Mouse (Mus musculus) cerebellum, adult 2 months (tissue): ENCODE measurements around the gene Rmi2.

Source experiments
- CTCF ChIP-seq: fragments of 200-500 bp; IDR thresholded peaks from 2 replicates; pipeline ENCODE4 v1.5.1; 2011; ENCODE audit warnings: low read depth, mild to moderate bottlenecking, control low read depth, low read length, moderate library complexity, borderline replicate concordance; ENCODE audit not compliant: insufficient read depth
- POLR2A ChIP-seq: fragments of 200-500 bp; IDR thresholded peaks from 2 replicates; pipeline ENCODE4 v1.6.1; 2011; ENCODE audit warnings: low read length, control low read depth, borderline replicate concordance; ENCODE audit not compliant: insufficient read depth

GRCm38 (mm10) chr16:10911061-10911460 is 76.2 kb downstream of the Rmi2 start:
- TF ChIP-seq POLR2A (no peak), CTCF (no peak)
